Mouse (Mus musculus) embryonic fibroblast, embryonic 13.5 days (primary cell): ENCODE results near the gene 1700003E16Rik. TPM values are rescaled to one million over a fixed set of nuclear protein-coding genes. Genes with fewer than 3 reads are reported as not detected.
A peak's percentile ranks its signal among the peaks of the same experiment; 100 is the strongest.
"Not testable (repeated sequence)": the region's sequence is repeated elsewhere in the genome, so short reads cannot be mapped to it uniquely, and the experiment has no call there.

Experiments used
- H3K27ac ChIP-seq: 2 replicates; pipeline ENCODE4 v1.5.1; 2012; ENCODE audit warnings: low read length, control low read depth, inconsistent platforms; ENCODE audit not compliant: insufficient read depth
- H3K4me1 ChIP-seq: 2 replicates; pipeline ENCODE4 v1.6.1; 2011; ENCODE audit warnings: low read length; ENCODE audit not compliant: control insufficient read depth, insufficient read depth
- H3K4me3 ChIP-seq: 2 replicates; pipeline ENCODE4 v1.5.1; 2011; ENCODE audit warnings: mild to moderate bottlenecking, control low read depth, low read length; ENCODE audit not compliant: insufficient read depth
- CTCF ChIP-seq: IDR thresholded peaks from 2 replicates; pipeline ENCODE4 v1.5.1; 2011; ENCODE audit warnings: mild to moderate bottlenecking, control low read depth, low read length, moderate library complexity, borderline replicate concordance; ENCODE audit not compliant: insufficient read depth
- POLR2A ChIP-seq: IDR thresholded peaks from 2 replicates; pipeline ENCODE4 v1.6.1; 2011; ENCODE audit warnings: low read depth, mild to moderate bottlenecking, control low read depth, low read length, moderate library complexity
- polyA plus RNA-seq: library from polyadenylated mRNA; stranded (reverse); fragments of >200 nt; gene quantifications from 2 replicates; pipeline ENCODE4 v1.2.4, GENCODE M21; 2011; ENCODE audit warnings: low read depth; ENCODE audit not compliant: missing spikeins, insufficient read length

1700003E16Rik gene
- polyA plus RNA-seq, 1 experiment = 0.51 TPM

GRCm38 (mm10) chr6:83153485-83153884 lies 2.7 kb upstream of the 1700003E16Rik start:
- Histone ChIP-seq H3K4me1 (no peaks in the 10 kb centered on the region), H3K4me3 (no peak overlapping the region), H3K27ac (no peak overlapping the region)
- TF ChIP-seq POLR2A = no peak
- no peak for TF ChIP-seq CTCF

GRCm38 (mm10) chr6:83155552-83156238 lies 509 bp upstream of the 1700003E16Rik start:
- TF ChIP-seq CTCF (no peak), POLR2A (no peak)
- Histone ChIP-seq H3K4me1 (no peaks in the 10 kb centered on the region), H3K4me3 (peak overlapping the region; percentile 59), H3K27ac (no peak overlapping the region)

GRCm38 (mm10) chr6:83159456-83159855 lies 3.3 kb downstream of the 1700003E16Rik start:
- not testable (repeated sequence) for H3K27ac ChIP-seq, H3K4me1 ChIP-seq, H3K4me3 ChIP-seq

GRCm38 (mm10) chr6:83161442-83161841 lies 5.2 kb downstream of the 1700003E16Rik start:
- no peak overlapping the region for H3K4me3 ChIP-seq
- no peak for TF ChIP-seq CTCF
- TF ChIP-seq POLR2A = no peak

GRCm38 (mm10) chr6:83161921-83162641 lies 5.9 kb downstream of the 1700003E16Rik start:
- TF ChIP-seq CTCF (no peak), POLR2A (no peak)
- H3K27ac ChIP-seq = no peak overlapping the region
- no peaks in the 10 kb centered on the region; the same call in 1 of the 2 replicates for H3K4me1 ChIP-seq
- peak overlapping the region; percentile 19; the same call in 1 of the 2 replicates for H3K4me3 ChIP-seq

More at GRCm38 (mm10) chr6:83161442-83161841, 5.2 kb downstream of the 1700003E16Rik start:
- H3K4me1 ChIP-seq = no peaks in the 10 kb centered on the region; the same call in 1 of the 2 replicates
- H3K27ac ChIP-seq = no peak overlapping the region

GRCm38 (mm10) chr6:83162701-83163100 lies 6.5 kb downstream of the 1700003E16Rik start:
- Histone ChIP-seq H3K27ac (no peak overlapping the region), H3K4me3 (peak overlapping the region; percentile 19; the same call in 1 of the 2 replicates), H3K4me1 (no peaks in the 10 kb centered on the region; the same call in 1 of the 2 replicates)
- TF ChIP-seq POLR2A (no peak), CTCF (peak; percentile 34; the same call in 1 of the 2 replicates)

- TF ChIP-seq CTCF = no peak
- TF ChIP-seq POLR2A = peak; percentile 55
- peaks cover 3% of the 10 kb centered on the region for H3K4me1 ChIP-seq
- H3K4me3 ChIP-seq = peak overlapping the region; percentile 42
- peak overlapping the region; percentile 67 for H3K27ac ChIP-seq
Measured at GRCm38 (mm10) chr6:83165026-83165606, 8.9 kb downstream of the 1700003E16Rik start.

GRCm38 (mm10) chr6:83165607-83166242 lies 9.5 kb downstream of the 1700003E16Rik start, which contains the start of gene Dctn1:
Dctn1 (plus strand) TSS chr6:83165920.
- H3K4me3 ChIP-seq = peak within 1 kb of the TSS; percentile 99
- H3K4me1 ChIP-seq = peaks cover 3% of the 10 kb centered on the region
- TF ChIP-seq POLR2A (peak; percentile 58; the same call in 1 of the 2 replicates), CTCF (peak; percentile 83; the same call in 1 of the 2 replicates)
- peak within 1 kb of the TSS; percentile 67 for H3K27ac ChIP-seq

GRCm38 (mm10) chr6:83166243-83166630 lies 10.0 kb downstream of the 1700003E16Rik start:
- TF ChIP-seq CTCF (no peak), POLR2A (no peak)
- Histone ChIP-seq H3K4me1 (peaks cover 3% of the 10 kb centered on the region), H3K4me3 (peak overlapping the region; percentile 99), H3K27ac (no peak overlapping the region)

GRCm38 (mm10) chr6:83169872-83170271 lies 13.7 kb downstream of the 1700003E16Rik start:
- Histone ChIP-seq H3K27ac (no peak overlapping the region), H3K4me1 (peaks cover 3% of the 10 kb centered on the region; the same call in 1 of the 2 replicates), H3K4me3 (no peak overlapping the region)
- TF ChIP-seq POLR2A (no peak), CTCF (no peak)
